Mouse (Mus musculus) limb, embryonic 10.5 days (tissue): ENCODE data around the gene Dag1. TPM values are rescaled to one million over a fixed set of nuclear protein-coding genes. Genes with fewer than 3 reads are reported as not detected.

ENCODE experiments used
- DNase-seq: peaks from one replicate; pipeline ENCODE4 v3.0.0-alpha.2; 2017; ENCODE audit warnings: low spot score
- H3K27ac ChIP-seq: fragments of 300-500 bp; sonication (generic); 2 replicates; pipeline ENCODE4 v1.5.1; 2016; ENCODE audit warnings: mild to moderate bottlenecking
- H3K27me3 ChIP-seq: fragments of 300-500 bp; sonication (generic); 2 replicates; pipeline ENCODE4 v1.6.1; 2016; ENCODE audit warnings: low read depth, mild to moderate bottlenecking; ENCODE audit not compliant: poor library complexity, severe bottlenecking
- H3K36me3 ChIP-seq: fragments of 300-500 bp; sonication (generic); 2 replicates; pipeline ENCODE4 v1.6.1; 2016; ENCODE audit warnings: mild to moderate bottlenecking, moderate library complexity
- H3K4me1 ChIP-seq: fragments of 300-500 bp; sonication (generic); 2 replicates; pipeline ENCODE4 v1.6.1; 2016
- H3K4me3 ChIP-seq: fragments of 300-500 bp; sonication (generic); 2 replicates; pipeline ENCODE4 v1.5.1; 2016; ENCODE audit warnings: mild to moderate bottlenecking, moderate library complexity
- H3K9me3 ChIP-seq: fragments of 300-500 bp; sonication (generic); replicated peaks from 2 replicates; pipeline ENCODE4 v1.6.1; 2016; ENCODE audit warnings: mild to moderate bottlenecking
- WGBS: fragments of 180-500 bp; shearing (Covaris S2); methylation state at CpG from one replicate; pipeline ENCODE4 v1.1.7; 2016; 5-methylcytosine and 5-hydroxymethylcytosine counted together
- polyA plus RNA-seq: library from polyadenylated mRNA; unstranded; fragments of >200 nt; fragmentation: Nextera tagmentation; extraction: Ambion mirVana; gene quantifications from 2 replicates; pipeline ENCODE4 v1.2.1, GENCODE M21; 2016

Dag1 gene
- 59.6 and 59.9 TPM in 2 replicates for polyA plus RNA-seq

GRCm38 (mm10) chr9:108263690-108264190 lies at the start of gene Dag1:
Dag1 (minus strand) TSS chr9:108263958.
- peak; percentile 99 for DNase-seq
- H3K9me3 ChIP-seq = no peaks in the 10 kb centered on the region
- WGBS = under 1% methylated on average over 61 of the region's 71 CpGs

DNA sequence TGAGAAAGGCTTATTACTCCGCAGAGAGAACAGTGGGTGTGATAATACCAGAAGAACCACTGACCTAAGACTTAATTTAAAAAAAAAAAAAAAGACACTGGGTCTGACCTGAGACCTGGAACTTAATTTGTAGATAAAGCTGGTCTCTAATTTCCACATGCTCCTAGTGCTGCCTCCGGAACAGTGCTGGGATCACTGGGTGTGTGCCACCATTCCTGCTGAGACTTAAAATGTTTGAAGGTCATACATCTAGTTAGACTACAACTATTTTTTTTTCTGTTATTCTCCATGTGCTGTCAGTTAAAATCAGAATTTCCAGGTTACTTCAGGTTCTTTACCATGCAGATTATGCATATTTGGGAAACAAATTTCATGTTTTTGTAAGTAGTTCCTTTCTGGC lies 44.4 kb upstream of the Dag1 start:
- 81% methylated on average over 2 of the region's 2 CpGs for WGBS
- Histone ChIP-seq H3K36me3 (peaks cover 25% of the 10 kb centered on the region), H3K27me3 (no peaks in the 10 kb centered on the region), H3K27ac (no peak overlapping the region), H3K4me1 (peaks cover 25% of the 10 kb centered on the region), H3K4me3 (peak overlapping the region; percentile 96), H3K9me3 (no peaks in the 10 kb centered on the region)
- DNase-seq = no peak

More at GRCm38 (mm10) chr9:108263690-108264190, at the start of gene Dag1:
- Histone ChIP-seq H3K36me3 (0 out of 2 replicates have a peak, but pooled peaks cover 4% of the 10 kb centered on the region), H3K4me1 (peaks cover 42% of the 10 kb centered on the region), H3K27me3 (no peaks in the 10 kb centered on the region), H3K4me3 (peak within 1 kb of the TSS; percentile 97), H3K27ac (peak within 1 kb of the TSS; percentile 94)

DNA sequence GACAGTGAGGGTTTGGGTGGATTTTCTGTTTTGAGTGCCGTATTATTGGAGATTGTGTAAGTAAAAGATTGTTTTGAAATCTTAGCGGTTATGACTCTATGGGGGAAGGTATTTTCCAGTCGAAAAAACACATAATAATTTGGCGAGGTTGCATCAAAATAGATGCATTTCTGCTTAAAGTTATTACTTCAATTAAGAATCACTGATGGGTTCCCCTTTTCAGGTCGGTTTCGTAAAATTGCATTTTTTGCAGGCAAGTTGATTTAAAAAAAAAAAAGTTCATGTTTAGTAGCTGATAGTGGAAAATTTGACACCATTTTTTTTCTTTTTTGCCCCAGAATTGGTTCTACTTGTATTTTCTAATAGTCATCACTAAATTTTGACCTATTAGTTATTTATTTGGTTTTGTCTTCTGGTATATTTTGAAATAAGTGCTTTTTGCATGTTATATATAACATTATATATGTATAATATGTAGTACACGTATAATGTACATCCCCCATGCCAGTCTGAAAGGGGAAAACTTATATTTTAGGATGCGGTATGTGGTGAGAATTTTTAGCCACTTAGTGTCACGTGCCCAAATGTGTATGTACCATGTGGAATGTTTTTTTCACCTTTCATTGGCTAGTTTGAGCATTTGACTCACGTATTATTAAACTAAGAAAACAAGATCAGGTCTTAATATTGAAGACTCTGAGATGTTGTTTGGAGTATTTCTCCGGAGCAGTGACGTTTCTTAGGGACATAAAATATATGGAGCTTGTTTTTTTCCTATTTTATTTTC lies 43.5 kb upstream of the Dag1 start:
- no peaks in the 10 kb centered on the region for H3K9me3 ChIP-seq
- WGBS = 27% methylated on average over 12 of the region's 12 CpGs
- no peak for DNase-seq
- no peaks in the 10 kb centered on the region for H3K27me3 ChIP-seq
- H3K36me3 ChIP-seq = peaks cover 32% of the 10 kb centered on the region
- peak overlapping the region; percentile 97 for H3K27ac ChIP-seq
- peaks cover 25% of the 10 kb centered on the region for H3K4me1 ChIP-seq
- peak overlapping the region; percentile 96 for H3K4me3 ChIP-seq

GRCm38 (mm10) chr9:108306571-108306980 lies 42.8 kb upstream of the Dag1 start:
- Histone ChIP-seq H3K36me3 (peaks cover 31% of the 10 kb centered on the region), H3K27ac (peak overlapping the region; percentile 97), H3K9me3 (no peaks in the 10 kb centered on the region), H3K4me3 (peak overlapping the region; percentile 96), H3K27me3 (no peaks in the 10 kb centered on the region), H3K4me1 (peaks cover 25% of the 10 kb centered on the region)
- WGBS = under 1% methylated on average over 51 of the region's 51 CpGs
- no peak for DNase-seq

DNA sequence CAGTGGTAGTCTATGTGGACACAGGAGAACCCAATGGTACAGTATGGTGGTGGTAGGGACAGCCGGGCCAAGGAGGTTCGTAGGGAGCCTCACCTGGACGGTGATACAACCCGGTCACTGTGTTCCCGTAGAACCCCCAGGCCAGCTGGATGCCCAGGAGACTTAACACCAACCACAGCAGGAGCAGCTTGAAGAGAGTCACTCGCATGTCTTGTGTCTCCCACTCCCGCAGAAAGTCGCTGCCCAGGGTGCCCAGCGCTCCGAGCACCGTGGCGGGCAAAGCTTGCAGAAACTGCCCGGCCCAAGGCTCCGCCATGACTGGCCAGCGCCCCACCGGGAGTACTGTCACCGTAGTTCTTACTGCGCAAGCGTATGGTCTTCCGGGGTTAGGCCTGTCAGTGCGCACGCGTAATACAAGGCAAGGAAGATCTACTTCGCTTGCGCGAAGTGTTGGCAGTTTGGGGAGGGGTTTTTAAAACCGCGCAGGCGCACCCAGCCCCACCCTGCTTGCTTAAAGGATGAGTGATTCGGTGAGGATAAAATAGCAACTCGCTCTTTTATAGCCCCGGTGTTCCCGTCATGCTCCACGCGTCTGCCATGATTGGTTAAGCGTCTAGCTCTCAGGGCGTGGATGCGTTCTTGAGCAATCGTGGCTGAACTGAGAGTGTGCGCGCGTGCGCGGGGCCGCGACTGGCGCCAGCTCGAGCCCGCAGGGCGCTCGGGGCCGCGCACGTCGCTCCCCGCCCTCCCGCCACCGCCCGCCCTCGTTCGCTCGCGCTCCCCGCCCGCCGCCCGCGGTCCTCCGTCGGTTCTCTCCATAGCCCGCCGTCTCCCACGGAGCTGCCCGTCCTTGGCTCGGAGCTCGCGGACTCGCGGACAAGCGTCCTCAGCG lies 42.1 kb upstream of the Dag1 start, which contains the start of the genes Rhoa and Tcta:
Rhoa (plus strand) TSS at position 501 of the 892 bp plus-strand sequence.
Tcta (minus strand) TSS at position 532 of the 892 bp plus-strand sequence.
- H3K4me1 ChIP-seq = peaks cover 25% of the 10 kb centered on the region
- WGBS = under 1% methylated on average over 81 of the region's 81 CpGs
- no peaks in the 10 kb centered on the region for H3K27me3 ChIP-seq
- H3K36me3 ChIP-seq = peaks cover 36% of the 10 kb centered on the region
- peak within 1 kb of the TSS; percentile 97 for H3K27ac ChIP-seq
- H3K9me3 ChIP-seq = no peaks in the 10 kb centered on the region
- peak; percentile 95 for DNase-seq
- H3K4me3 ChIP-seq = peak within 1 kb of the TSS; percentile 96

DNA sequence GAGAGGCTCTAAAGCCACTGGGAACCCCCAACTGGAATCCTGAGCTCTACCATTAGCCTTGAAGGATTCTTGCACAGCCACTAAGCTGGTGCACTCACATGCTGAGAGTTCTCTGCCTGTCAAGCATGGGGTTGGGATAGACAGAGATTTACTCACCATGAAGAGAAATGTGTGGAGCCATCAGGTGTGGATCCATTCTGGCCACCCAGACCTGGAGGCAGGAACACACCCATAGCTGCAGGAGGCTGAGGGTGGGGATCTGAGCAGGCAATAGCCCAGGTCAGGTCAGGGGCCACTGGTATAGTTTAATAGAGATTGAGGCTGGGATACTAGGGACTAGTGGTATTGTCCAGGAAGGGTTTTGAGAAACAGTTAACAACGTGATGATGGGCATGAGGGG lies 41.4 kb upstream of the Dag1 start:
- H3K4me3 ChIP-seq = peak overlapping the region; percentile 96
- H3K36me3 ChIP-seq = peaks cover 43% of the 10 kb centered on the region
- no peak for DNase-seq
- H3K9me3 ChIP-seq = no peaks in the 10 kb centered on the region
- peaks cover 25% of the 10 kb centered on the region for H3K4me1 ChIP-seq
- WGBS = 9% methylated on average over 1 of the region's 1 CpGs
- peak overlapping the region; percentile 97 for H3K27ac ChIP-seq
- no peaks in the 10 kb centered on the region for H3K27me3 ChIP-seq

DNA sequence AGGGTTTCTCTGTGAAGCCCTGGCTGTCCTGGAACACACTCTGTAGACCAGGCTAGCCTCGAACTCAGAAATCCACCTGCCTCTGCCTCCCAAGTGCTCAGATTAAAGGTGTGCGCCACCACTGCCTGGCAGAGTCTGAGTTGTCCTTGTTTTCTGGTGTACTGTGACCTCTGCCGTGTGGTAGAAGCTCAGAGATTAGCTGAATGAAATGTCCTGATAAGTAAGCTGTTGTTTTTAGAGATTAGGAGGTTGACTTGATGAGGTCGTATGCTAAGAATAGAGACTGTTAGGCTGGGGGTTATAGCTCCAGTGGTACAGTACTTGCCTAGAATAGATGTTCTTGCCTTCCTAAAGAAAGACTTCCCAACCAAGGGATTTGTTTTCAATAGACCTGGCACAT lies 41.0 kb upstream of the Dag1 start:
- peaks cover 25% of the 10 kb centered on the region for H3K4me1 ChIP-seq
- peak overlapping the region; percentile 96 for H3K4me3 ChIP-seq
- no peak for DNase-seq
- H3K36me3 ChIP-seq = peaks cover 45% of the 10 kb centered on the region
- H3K27me3 ChIP-seq = no peaks in the 10 kb centered on the region
- WGBS = 88% methylated on average over 4 of the region's 4 CpGs
- no peak overlapping the region for H3K27ac ChIP-seq
- no peaks in the 10 kb centered on the region for H3K9me3 ChIP-seq

DNA sequence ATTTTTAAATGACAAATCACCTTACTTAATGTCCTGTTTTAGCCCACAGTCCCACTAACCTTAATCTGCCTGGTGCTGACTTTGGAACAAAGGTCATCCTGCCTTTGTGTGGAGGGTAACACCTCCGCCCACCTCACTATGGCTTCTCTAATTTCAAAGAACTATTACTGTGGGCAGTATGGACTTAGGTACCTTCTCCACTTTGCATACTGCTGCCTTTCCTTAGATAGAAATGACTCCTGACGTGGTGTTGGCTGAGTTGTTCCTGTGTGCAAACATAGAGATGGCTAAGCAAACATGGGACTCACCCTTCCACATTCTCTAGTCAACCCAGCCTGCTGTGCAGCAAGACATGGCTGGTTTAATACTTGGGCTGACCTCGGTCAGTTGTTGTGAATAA lies 38.1 kb upstream of the Dag1 start:
- DNase-seq = no peak

DNA sequence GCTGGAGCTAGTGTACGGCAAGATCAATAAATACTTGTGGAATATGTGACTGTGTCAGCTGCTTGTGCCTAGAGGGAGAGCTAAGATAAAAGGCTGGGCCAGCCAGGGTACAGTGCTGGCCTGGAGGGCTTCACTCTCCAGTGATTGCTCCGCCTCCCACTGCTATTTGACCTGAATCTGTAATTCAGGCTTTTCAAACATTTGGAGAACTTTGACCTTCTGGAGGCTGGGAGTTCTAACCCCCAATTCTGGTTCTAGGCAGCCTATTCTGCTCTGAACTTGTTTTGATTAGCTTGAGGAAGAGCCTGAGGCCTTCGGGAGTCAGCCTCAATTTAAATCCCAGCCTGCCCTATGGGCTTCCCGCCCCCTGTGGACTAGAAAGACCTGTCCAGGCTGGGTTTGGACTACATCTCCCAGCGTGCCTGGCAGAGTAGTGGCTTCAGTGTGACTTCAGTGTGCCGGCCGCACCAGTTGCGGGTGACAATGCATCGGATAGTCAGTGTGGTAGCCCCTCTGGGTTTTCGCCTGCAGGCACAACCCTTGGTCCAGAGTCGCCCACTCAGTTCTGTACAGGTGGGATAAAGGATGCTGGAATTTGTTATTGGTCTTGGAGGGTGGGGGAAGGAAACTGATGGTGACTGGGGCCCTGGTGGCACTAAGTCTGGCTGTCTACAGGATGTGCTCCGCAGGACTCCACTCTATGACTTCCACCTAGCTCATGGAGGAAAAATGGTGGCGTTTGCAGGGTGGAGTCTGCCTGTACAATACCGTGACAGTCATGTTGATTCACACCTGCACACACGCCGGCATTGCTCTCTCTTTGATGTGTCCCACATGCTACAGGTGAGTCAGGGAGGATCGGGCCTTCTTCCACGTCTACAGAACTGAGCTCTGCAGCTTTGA lies 32.9 kb upstream of the Dag1 start, which contains the start of gene Amt:
Amt (plus strand) TSS at position 401 of the 903 bp plus-strand sequence.
- Histone ChIP-seq H3K36me3 (peaks cover 48% of the 10 kb centered on the region), H3K4me3 (peak within 1 kb of the TSS; percentile 51), H3K27ac (peak within 1 kb of the TSS; percentile 77), H3K27me3 (no peaks in the 10 kb centered on the region), H3K9me3 (no peaks in the 10 kb centered on the region), H3K4me1 (peaks cover 17% of the 10 kb centered on the region)
- peak; percentile 57 for DNase-seq
- 24% methylated on average over 18 of the region's 18 CpGs for WGBS

More for the DNA sequence above, 38.1 kb upstream of the Dag1 start:
- Histone ChIP-seq H3K4me3 (no peak overlapping the region), H3K9me3 (no peaks in the 10 kb centered on the region), H3K36me3 (peaks cover 52% of the 10 kb centered on the region), H3K4me1 (peaks cover 15% of the 10 kb centered on the region), H3K27me3 (no peaks in the 10 kb centered on the region), H3K27ac (no peak overlapping the region)
- 76% methylated on average over 3 of the region's 3 CpGs for WGBS

GRCm38 (mm10) chr9:108290773-108291172 lies 27.0 kb upstream of the Dag1 start:
- Histone ChIP-seq H3K27ac (peak overlapping the region; percentile 90), H3K4me1 (peaks cover 14% of the 10 kb centered on the region), H3K4me3 (peak overlapping the region; percentile 67), H3K27me3 (no peaks in the 10 kb centered on the region), H3K36me3 (peaks cover 22% of the 10 kb centered on the region), H3K9me3 (no peaks in the 10 kb centered on the region)
- 54% methylated on average over 6 of the region's 6 CpGs for WGBS
- DNase-seq = no peak

DNA sequence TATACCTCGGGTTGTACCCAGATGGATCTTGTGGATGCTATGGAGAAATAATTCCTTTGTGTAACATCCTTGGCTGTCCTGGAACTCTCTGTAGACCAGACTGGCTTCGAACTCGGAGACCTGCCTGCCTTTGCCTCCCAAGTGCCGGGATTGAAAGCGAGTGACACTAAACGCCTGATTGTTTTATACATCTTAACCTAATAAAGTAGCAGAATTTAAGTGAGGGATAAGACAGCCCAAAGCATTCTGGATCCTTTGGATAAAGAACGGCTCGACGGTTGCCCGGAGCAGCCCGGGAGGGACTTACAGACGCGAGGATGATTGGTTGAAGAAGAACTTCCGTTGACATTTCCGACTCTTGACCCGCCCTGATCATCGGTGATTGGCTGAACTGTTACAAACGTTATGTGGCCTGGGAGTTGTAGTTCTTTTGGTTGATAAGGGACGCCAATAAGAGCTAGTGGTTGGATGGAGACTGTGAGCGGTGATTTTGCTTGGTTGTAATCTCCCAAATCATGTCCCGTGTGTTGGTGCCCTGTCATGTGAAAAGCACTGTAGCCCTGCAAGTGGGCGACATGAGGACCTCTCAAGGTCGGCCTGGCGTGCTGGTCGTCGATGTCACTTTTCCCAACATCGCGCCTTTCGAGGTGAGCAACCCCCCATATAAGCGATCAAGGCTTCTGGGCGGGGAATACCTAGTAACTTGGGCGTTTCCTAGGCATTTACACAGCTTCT lies 26.4 kb upstream of the Dag1 start, which contains the start of gene Nicn1:
Nicn1 (plus strand) TSS at position 414 of the 735 bp plus-strand sequence.
- Histone ChIP-seq H3K27me3 (no peaks in the 10 kb centered on the region), H3K4me1 (peaks cover 14% of the 10 kb centered on the region), H3K9me3 (no peaks in the 10 kb centered on the region), H3K27ac (peak within 1 kb of the TSS; percentile 90), H3K36me3 (peaks cover 16% of the 10 kb centered on the region), H3K4me3 (peak within 1 kb of the TSS; percentile 67)
- 1% methylated on average over 32 of the region's 32 CpGs for WGBS
- peak; percentile 79 for DNase-seq
